Mouse (Mus musculus) limb, embryonic 11.5 days (tissue): Measurements from ENCODE around the gene Ptma. TPM values are rescaled to one million over a fixed set of nuclear protein-coding genes. Genes with fewer than 3 reads are reported as not detected.

Source experiments
- ATAC-seq: fragments of 200-750 bp; cut with Nextera tagmentation; 2 replicates; pipeline ENCODE4 v1.8.0; 2017; ENCODE audit warnings: low read depth; ENCODE audit not compliant: insufficient number of reproducible peaks, low FRiP score, low TSS enrichment
- DNase-seq: peaks from one replicate; pipeline ENCODE4 v3.0.0-alpha.2; 2015; ENCODE audit warnings: low spot score
- H3K27ac ChIP-seq: fragments of 300-500 bp; sonication (generic); replicated peaks from 2 replicates; pipeline ENCODE4 v1.5.1; 2014; ENCODE audit warnings: low read depth, mild to moderate bottlenecking, low read length
- H3K27me3 ChIP-seq: fragments of 300-500 bp; sonication (generic); 2 replicates; pipeline ENCODE4 v1.6.1; 2014; ENCODE audit warnings: mild to moderate bottlenecking, low read length, mixed read lengths; ENCODE audit not compliant: control insufficient read depth, insufficient read depth
- H3K36me3 ChIP-seq: fragments of 300-500 bp; sonication (generic); 2 replicates; pipeline ENCODE4 v1.6.1; 2014; ENCODE audit warnings: mild to moderate bottlenecking, low read length, moderate library complexity, mixed read lengths; ENCODE audit not compliant: control insufficient read depth, insufficient read depth
- H3K4me1 ChIP-seq: fragments of 300-500 bp; sonication (generic); 2 replicates; pipeline ENCODE4 v1.6.1; 2014; ENCODE audit warnings: low read length, mixed read lengths; ENCODE audit not compliant: control insufficient read depth, insufficient read depth
- H3K4me2 ChIP-seq: fragments of 300-500 bp; sonication (generic); 2 replicates; pipeline ENCODE4 v1.6.1; 2014; ENCODE audit warnings: low read depth, mild to moderate bottlenecking, moderate library complexity; ENCODE audit not compliant: severe bottlenecking
- H3K4me3 ChIP-seq: fragments of 300-500 bp; sonication (generic); 2 replicates; pipeline ENCODE4 v1.5.1; 2014; ENCODE audit warnings: low read depth, low read length
- H3K9ac ChIP-seq: fragments of 300-500 bp; sonication (generic); 2 replicates; pipeline ENCODE4 v1.6.1; 2014; ENCODE audit warnings: mild to moderate bottlenecking, low read length
- H3K9me3 ChIP-seq: fragments of 300-500 bp; sonication (generic); 2 replicates; pipeline ENCODE4 v1.6.1; 2016; ENCODE audit warnings: low read length; ENCODE audit not compliant: control insufficient read depth
- WGBS: fragments of 180-500 bp; shearing (Covaris S2); extraction: QIAGEN DNeasy Blood & Tissue Kit; methylation state at CpG from one replicate; pipeline ENCODE4 v1.1.7; 2014; 5-methylcytosine and 5-hydroxymethylcytosine counted together
- polyA plus RNA-seq: library from polyadenylated mRNA; unstranded; fragments of >200 nt; fragmentation: Nextera tagmentation; extraction: Ambion mirVana; gene quantifications from 2 replicates; pipeline ENCODE4 v1.2.1, GENCODE M21; 2014

The Ptma gene
- polyA plus RNA-seq, 1 experiment from 2014 or later: 4,506 TPM

DNA sequence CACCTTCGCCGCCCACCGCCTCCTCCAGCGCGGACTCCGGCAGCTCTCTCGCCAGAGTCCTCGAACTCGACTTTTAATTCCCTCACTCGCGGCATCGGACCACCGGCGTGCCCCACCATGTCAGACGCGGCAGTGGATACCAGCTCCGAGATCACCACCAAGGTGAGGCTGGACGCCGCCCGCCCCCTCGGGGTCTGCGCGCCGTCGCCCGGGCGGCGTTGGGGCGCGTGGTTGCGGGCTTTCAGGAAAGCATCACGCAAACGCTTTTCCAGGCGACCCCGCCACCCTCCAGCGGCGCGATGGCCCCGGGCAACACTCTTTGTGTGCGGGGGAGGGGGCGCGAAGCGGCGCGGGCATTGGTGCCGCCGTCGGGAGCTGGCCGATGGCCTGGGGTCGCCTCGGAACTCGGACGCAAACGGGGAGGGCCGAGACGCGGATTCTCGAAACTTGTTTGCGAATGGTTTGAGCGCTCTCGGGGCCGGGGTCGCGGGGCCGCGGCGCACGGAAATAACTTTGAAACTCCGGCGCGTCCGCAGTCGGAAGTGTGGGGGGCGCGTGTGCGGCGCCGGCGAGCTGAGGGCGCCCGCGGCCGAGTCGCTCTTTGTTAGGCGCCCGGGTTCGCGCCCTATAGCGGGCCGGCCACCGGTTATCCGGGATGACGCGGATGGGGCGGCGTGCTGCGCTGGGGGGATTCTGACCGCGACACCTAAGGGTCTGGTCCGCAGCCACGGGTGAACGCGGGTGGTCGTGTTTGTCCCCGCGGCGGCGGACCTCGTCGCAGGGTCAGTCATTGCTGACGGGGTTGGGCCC lies 468 bp downstream of the Ptma start:
- H3K9me3 ChIP-seq: no peaks in the 10 kb centered on the region
- H3K4me1 ChIP-seq: peaks cover 30% of the 10 kb centered on the region
- peaks cover 21% of the 10 kb centered on the region; the same call in 1 of the 2 replicates for H3K36me3 ChIP-seq
- peak overlapping the region; percentile 99 for H3K4me3 ChIP-seq
- WGBS: under 1% methylated on average over 111 of the region's 111 CpGs
- peak overlapping the region; percentile 96; the same call in 1 of the 2 replicates for H3K4me2 ChIP-seq
- H3K9ac ChIP-seq: peak overlapping the region; percentile 100
- DNase-seq (peak; percentile 75), ATAC-seq (no peak)
- H3K27ac ChIP-seq: peak overlapping the region; percentile 99
- no peaks in the 10 kb centered on the region for H3K27me3 ChIP-seq

DNA sequence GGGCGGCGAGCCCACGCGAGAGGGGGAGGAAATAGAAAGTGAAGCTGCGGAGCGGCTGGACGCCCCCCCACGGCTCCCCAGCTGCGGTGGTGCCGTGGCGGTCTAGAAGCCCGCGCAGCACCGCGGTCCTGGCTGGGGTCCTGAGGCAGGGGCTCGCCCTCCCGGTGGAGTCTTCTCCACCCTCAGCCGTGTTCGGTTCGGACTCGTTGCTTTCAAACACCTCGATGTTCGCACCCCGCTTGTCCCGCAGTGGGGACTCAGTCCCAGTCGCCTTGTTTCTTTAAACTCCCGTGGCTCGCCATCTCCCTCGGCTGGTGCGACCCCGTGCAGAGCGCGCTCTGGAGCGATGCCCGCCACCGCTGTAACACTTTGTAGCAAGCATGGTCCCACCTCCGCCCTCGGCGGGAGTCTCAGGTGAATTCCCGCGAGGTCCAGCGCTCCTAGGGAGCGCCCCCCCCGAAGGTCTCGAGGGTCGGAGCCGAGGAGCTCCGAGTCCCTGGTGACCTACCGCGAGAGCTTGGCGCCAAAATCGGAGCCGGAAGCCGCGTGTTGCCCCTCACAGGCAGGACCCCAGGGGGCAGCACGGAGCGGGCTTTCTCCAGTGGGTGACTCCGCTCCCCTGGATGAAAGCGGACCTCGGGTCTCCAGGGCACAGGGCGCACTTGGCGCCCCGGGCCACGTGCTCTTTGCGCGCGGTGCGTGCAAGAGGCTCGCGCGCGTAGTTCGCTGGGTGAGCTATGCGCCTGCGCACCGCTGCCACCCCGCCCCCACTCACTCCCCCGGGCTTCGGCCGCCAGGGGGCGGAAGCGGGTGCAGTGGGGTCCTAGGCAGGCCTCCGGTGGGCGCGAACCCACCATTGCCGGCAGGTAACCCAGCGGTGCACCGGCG lies 1.3 kb downstream of the Ptma start:
- Histone ChIP-seq H3K27ac (peak overlapping the region; percentile 99), H3K4me3 (peak overlapping the region; percentile 99), H3K36me3 (peaks cover 21% of the 10 kb centered on the region; the same call in 1 of the 2 replicates), H3K4me2 (peak overlapping the region; percentile 96), H3K27me3 (no peaks in the 10 kb centered on the region), H3K9ac (peak overlapping the region; percentile 100), H3K9me3 (no peaks in the 10 kb centered on the region), H3K4me1 (peaks cover 23% of the 10 kb centered on the region)
- WGBS: under 1% methylated on average over 87 of the region's 89 CpGs
- ATAC-seq (no peak), DNase-seq (peak; percentile 94)

DNA sequence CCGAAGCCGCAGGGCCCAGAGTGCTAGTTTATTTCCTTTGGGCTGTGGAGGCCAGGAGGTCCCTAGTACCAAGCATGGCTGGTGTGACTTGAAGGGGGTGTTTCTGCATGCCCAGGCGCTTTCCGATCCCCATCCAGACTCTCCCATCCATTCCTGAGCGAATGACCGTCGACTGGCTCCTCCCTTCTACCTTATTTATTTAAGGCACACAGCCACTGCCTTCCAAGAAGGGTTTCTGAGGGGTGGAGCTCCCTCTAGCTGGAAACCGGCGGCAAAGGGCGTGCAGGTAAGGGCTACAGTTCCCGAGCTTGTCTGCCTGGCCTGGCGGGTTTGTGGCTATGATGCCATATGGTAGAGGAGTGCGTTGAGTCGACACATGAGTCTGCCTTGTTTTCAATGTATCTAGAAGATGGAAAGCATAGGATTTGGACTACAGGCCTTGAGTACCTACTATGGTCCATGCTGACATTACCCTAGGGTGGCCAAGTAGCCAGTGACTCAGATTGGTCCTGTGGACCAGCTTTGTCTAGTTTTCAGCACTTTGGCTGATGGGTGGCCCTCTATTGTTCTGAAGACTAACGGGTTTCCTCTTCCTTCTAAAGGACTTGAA lies 2.1 kb downstream of the Ptma start:
- no peaks in the 10 kb centered on the region for H3K9me3 ChIP-seq
- peak overlapping the region; percentile 96 for H3K4me2 ChIP-seq
- no peak for DNase-seq
- under 1% methylated on average over 15 of the region's 15 CpGs for WGBS
- H3K27me3 ChIP-seq: no peaks in the 10 kb centered on the region
- peak overlapping the region; percentile 100 for H3K9ac ChIP-seq
- peaks cover 23% of the 10 kb centered on the region for H3K4me1 ChIP-seq
- no peak for ATAC-seq
- H3K27ac ChIP-seq: peak overlapping the region; percentile 99
- H3K4me3 ChIP-seq: peak overlapping the region; percentile 99
- peaks cover 25% of the 10 kb centered on the region; the same call in 1 of the 2 replicates for H3K36me3 ChIP-seq

- H3K9me3 ChIP-seq: no peaks in the 10 kb centered on the region
- peaks cover 25% of the 10 kb centered on the region; the same call in 1 of the 2 replicates for H3K36me3 ChIP-seq
- no peak for ATAC-seq
- peaks cover 19% of the 10 kb centered on the region for H3K4me1 ChIP-seq
- 44% methylated on average over 4 of the region's 4 CpGs for WGBS
- H3K27me3 ChIP-seq: no peaks in the 10 kb centered on the region
- peak overlapping the region; percentile 96 for H3K4me2 ChIP-seq
- peak overlapping the region; percentile 36; the same call in 1 of the 2 replicates for H3K27ac ChIP-seq
- H3K9ac ChIP-seq: peak overlapping the region; percentile 100
- H3K4me3 ChIP-seq: peak overlapping the region; percentile 99
- no peak for DNase-seq
Measured at GRCm38 (mm10) chr1:86529590-86529989, 3.1 kb downstream of the Ptma start.

GRCm38 (mm10) chr1:86530871-86531546 lies 4.5 kb downstream of the Ptma start:
- H3K9me3 ChIP-seq: no peaks in the 10 kb centered on the region
- WGBS: 21% methylated on average over 4 of the region's 4 CpGs
- 0 out of 2 replicates have a peak overlapping the region, but pooled peaks have one; percentile 10 for H3K27ac ChIP-seq
- DNase-seq: peak; percentile 60
- H3K36me3 ChIP-seq: peaks cover 25% of the 10 kb centered on the region; the same call in 1 of the 2 replicates
- H3K9ac ChIP-seq: no peak overlapping the region
- no peak for ATAC-seq
- H3K4me3 ChIP-seq: no peak overlapping the region
- H3K4me1 ChIP-seq: peaks cover 14% of the 10 kb centered on the region; the same call in 1 of the 2 replicates
- no peaks in the 10 kb centered on the region for H3K27me3 ChIP-seq
- H3K4me2 ChIP-seq: peak overlapping the region; percentile 16

- H3K36me3 ChIP-seq: peaks cover 25% of the 10 kb centered on the region; the same call in 1 of the 2 replicates
- H3K27me3 ChIP-seq: no peaks in the 10 kb centered on the region
- H3K9me3 ChIP-seq: no peaks in the 10 kb centered on the region
- H3K4me3 ChIP-seq: no peak overlapping the region
- 0 out of 2 replicates have a peak overlapping the region, but pooled peaks have one; percentile 10 for H3K27ac ChIP-seq
- peak overlapping the region; percentile 7 for H3K4me2 ChIP-seq
- peaks cover 14% of the 10 kb centered on the region; the same call in 1 of the 2 replicates for H3K4me1 ChIP-seq
- DNase-seq: peak; percentile 82
- 2% methylated on average over 13 of the region's 13 CpGs for WGBS
- ATAC-seq: peak; percentile 46
- no peak overlapping the region for H3K9ac ChIP-seq
Measured at GRCm38 (mm10) chr1:86531547-86532321, 5.2 kb downstream of the Ptma start.

GRCm38 (mm10) chr1:86532362-86533051 lies 6.0 kb downstream of the Ptma start:
- ATAC-seq (peak; percentile 33), DNase-seq (peak; percentile 98)
- Histone ChIP-seq H3K4me1 (peaks cover 14% of the 10 kb centered on the region; the same call in 1 of the 2 replicates), H3K9ac (no peak overlapping the region), H3K36me3 (peaks cover 25% of the 10 kb centered on the region; the same call in 1 of the 2 replicates), H3K27ac (no peak overlapping the region), H3K27me3 (no peaks in the 10 kb centered on the region), H3K4me3 (no peak overlapping the region), H3K9me3 (no peaks in the 10 kb centered on the region), H3K4me2 (peak overlapping the region; percentile 7; the same call in 1 of the 2 replicates)
- 25% methylated on average over 11 of the region's 11 CpGs for WGBS
